Mouse (Mus musculus) spleen, adult 18-20 months (tissue): Measurements from ENCODE around the gene Mrm1.
"Not testable (repeated sequence)": the region's sequence is repeated elsewhere in the genome, so short reads cannot be mapped to it uniquely, and the experiment has no call there.

Experiments used
- DNase-seq, 2 experiments: peaks; one replicate each; pipeline ENCODE4 v3.0.0; 2022; ENCODE audit warnings: mixed read lengths in 2 of 2

Mrm1 gene

GRCm38 (mm10) chr11:84818961-84819692 is at the start of gene Mrm1:
Gene Mrm1, minus strand, starts transcription at chr11:84819515.
- DNase-seq: peak; percentile 92 to 95

DNA sequence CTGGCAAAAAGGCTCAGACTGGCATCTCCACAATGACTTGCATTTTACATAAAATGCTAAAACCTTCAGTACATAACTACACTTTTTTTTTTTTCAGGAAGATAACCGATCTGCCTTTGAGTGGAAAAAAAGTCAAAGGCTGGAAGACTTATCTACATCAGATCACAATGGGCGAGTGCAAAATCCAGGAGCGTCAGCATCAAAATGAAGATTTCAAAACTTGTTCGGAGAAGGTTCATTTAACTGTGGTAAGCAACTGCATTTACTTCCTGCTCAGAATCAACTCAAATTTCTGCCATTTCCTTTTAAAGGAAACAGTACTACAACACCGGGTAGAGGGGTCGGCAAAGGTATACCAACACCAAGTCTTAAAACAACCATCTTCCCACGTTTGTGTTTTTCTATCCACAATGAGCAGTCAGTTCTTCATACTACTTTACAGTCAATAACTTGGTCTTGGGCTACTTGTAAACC is 49.5 kb upstream of the Mrm1 start:
- DNase-seq: no peak

GRCm38 (mm10) chr11:84867586-84867985 is 48.3 kb upstream of the Mrm1 start:
- DNase-seq: no peak

- DNase-seq: no peak
These were observed 46.0 kb upstream of the Mrm1 start for GRCm38 (mm10) chr11:84865268-84865667.

DNA sequence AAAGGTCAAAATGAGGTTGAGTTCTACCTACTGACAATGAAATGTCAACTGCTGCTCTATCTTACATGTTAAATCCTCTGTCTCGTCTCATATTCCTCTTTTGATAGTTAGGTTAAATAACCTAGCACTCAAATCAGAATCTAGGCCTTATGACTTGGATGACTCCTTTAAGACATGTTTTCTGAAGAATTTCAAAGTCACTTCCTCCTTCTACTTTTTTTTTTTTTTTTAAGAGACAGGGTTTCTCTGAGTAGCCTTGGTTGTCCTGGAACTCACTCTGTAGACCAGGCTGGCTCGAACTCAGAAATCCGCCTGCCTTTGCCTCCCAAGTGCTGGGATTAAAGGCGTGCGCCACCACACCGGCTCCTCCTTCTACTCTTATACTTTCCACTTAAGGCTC is 36.0 kb upstream of the Mrm1 start:
- no peak for DNase-seq

- no peak for DNase-seq
These were observed 28.3 kb upstream of the Mrm1 start for GRCm38 (mm10) chr11:84847475-84848090.

DNA sequence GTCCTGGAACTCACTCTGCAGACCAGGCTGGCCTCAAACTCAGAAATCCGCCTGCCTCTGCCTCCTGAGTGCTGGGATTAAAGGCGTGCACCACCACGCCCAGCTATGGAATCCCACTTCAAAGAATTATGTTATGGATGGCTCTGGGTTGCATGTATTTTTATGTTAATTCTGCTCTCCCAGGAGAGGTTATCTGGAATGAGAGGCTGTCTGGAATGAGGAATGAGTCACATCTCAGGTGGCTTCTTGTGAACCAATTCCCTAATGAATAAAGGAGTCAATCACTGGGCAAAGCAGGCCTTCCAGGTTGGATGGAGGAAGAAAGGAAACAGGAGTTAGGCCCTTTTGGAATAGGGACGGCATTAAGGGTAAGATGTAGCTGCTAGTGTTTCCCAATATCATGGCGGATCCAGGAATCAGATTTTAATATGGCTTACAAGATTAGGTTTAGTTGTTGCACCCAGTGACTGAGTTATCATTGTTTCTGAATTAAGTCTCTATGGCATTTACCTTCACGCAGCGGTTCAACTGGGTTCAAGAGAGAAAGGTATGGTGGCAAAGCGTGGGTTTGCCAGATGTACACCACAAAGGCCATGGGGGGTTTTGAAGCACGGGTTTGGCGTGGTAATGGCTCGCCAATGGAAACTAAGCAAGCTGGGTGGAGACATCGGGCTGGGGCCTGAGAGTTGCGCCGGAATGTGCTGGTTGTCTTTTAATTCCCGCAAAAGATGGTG is 27.6 kb upstream of the Mrm1 start:
- no peak for DNase-seq

DNA sequence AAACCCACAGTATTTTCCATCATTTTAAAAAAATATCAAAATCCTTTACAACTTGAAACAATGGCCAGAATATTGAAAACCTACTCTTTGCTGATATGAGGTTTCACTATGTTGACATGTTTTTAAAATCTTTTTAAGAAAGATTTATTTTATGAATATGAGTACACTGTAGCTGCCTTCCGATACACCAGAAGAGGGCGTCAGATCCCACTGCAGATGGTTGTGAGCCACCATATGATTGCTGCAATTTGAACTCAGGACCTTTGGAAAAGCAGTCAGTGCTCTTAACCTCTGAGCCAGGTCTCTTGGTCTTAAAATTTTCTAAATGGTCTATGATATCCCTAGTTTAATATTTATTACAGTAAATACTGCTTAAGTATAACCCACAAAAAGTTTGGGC is 20.0 kb upstream of the Mrm1 start:
- DNase-seq: no peak

DNA sequence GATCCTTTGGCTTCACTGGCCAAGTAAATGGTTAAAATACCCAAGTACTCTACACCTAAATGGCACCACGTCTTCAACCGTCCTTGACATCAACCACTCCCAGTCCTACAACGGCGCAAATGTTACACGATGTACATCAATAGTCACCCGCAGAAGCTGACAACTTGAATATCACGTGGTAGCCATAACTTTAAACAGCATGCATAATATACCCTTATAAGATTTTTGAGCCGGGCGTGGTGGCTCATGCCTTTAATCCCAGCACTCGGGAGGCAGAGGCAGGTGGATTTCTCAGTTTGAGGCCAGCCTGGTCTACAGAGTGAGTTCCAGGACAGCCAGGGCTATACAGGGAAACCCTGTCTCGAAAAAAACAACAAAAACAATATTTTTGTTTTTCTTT is 10.2 kb upstream of the Mrm1 start:
- not testable (repeated sequence) for DNase-seq

- DNase-seq: peak; percentile 91 to 92
These were observed 9.4 kb upstream of the Mrm1 start, which contains the start of gene Dhrs11 for GRCm38 (mm10) chr11:84828516-84829399. Gene Dhrs11, minus strand, starts transcription at chr11:84828994.

DNA sequence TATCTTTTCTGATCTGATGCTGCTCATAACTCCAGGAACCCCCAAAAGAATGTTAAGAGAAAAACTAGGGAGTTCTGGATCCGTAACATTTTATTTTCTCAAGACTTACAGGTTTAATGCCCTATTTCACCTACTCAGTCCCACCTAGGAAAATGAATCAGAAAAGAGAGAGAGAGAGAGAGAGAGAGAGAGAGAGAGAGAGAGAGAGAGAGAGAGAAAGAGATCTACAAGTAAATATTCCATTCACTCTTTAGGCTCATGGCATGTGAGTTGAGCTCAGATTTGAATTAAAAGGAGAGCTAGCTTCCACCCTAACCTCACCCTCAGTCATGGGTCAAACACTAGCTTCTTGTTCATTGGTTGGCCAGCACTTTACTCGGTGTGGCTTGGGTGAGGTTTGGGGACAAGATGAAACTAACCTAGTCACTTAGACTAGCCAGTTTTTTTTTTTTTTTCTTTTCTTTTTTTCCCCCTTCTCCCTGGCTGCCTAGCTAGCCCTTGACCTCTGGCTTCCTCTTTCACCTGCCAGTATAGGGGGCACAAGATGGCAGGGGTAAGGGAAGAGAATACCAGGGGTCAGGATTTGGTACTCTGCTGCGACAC is 8.7 kb upstream of the Mrm1 start:
- no peak for DNase-seq

- no peak for DNase-seq
These were observed 8.2 kb upstream of the Mrm1 start for GRCm38 (mm10) chr11:84827492-84827891.

DNA sequence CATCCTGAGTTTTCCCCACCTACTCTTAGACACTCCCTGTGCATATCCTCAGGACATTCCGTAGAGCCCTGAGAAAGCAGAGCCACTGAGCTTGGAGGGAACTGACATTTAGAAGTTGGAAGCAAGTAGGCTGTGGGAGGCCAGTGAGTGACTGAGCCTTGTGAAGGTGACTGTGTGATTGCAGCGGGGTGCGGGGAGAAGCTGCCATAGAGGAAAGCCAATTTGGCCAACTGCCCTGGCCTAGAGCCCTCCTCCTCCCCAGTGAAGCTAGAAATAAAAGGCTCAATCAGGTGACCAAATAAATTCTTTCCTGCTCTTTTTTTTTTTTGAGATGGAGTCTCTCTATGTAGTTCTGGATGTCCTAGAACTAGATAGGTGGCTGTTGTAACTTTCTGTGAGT is 6.9 kb upstream of the Mrm1 start:
- DNase-seq: no peak

DNA sequence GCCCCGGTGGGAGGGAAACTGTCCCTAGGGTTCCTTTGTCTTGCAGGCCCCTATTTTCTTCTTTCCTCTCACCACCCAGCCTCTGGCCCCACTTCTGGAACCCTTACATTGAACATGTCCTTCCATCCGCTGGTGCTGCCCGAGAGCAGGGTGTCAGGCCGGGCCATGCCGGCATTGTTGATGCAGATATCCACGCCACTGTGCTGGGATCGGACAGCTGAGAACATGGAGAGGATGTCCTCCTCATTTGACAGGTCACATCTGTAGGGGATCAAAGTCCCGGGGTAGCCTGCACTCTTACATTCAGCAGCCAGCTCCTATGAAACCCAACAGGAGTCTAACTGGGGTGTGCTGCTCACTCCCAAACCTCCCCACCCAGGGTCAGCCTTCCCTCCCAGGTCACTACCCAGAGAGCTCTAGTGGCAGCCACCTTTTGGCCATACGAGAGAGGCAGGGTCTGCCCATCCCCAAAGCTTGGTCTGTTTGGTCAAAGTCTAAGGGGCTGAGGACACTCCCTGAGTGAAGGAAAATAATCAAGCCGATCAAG is 6.0 kb upstream of the Mrm1 start:
- no peak for DNase-seq

- no peak for DNase-seq
These were observed 4.2 kb upstream of the Mrm1 start for GRCm38 (mm10) chr11:84823484-84823897.

- DNase-seq: no peak
These were observed 3.2 kb upstream of the Mrm1 start for GRCm38 (mm10) chr11:84822487-84822886.

DNA sequence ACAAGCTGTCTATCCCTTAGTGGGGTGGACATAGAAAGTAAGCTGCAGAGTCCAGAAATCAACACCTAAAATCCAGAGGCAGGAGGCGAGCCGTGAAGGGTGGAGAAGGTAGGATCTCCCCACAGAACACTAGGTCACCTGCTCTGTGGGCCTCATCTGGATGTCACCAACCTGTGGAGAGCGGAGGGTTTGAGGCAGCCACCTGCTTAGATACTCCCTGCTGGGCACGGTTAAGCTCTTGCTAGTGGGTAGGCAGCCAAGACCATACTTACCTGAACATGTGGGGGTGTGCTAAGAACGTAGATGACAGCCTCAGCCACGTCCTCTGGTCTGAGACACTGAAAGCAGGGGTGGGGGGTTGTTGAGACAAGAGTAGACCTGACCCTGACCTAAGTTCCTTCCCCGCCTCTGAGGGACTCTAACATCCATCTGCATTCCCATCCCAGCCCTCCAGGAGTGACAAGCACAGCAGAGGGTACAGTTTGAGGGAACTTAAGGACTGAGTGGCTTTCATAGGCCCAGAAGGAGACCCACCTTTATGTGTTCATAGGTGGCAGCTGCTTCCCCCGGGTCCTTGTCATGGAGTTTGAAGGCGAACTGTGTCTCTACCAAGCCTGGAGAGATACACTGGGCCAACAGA is 1.9 kb upstream of the Mrm1 start:
- DNase-seq: no peak

DNA sequence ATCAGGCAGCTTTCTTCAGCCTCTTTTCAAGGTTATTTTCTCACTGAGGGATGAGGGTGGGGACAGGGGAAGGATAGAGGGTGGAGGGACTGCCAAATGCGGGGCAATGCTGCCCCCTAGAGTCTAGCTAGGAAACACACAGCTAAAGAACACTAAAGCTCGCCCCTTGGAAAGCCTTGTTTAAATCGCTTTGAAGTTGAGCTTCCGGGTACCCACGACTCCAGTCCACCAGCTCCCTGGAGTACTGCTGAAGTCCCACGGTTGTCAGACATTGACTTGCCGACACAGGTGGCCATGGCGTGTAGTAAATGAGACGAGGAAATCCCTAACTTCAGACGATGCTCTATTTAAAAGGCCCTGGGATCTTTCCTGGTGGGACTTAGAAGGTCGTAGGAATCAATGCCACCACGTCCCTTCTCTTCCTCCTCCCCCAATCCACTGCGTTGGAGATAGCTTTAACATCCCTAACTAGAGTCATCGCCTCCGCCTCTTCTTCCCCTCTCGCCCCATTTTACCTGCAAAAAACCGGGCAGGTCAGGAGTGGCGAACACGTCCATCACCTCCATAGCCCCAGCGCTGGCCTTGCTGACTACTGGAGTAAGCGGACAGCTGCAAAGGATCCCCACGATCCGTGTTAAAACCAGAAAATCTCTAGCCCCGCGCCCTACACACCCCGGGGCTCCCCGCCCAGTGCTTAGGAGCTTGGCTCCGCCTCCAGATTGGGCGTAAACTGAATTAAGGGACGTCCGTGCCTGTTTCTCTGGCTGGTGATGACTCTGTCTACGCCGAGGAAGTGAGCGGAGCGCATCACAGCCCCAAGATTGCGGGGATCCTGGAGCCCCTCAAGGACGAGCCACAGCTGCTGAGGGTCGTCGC is 992 bp downstream of the Mrm1 start:
- peak; percentile 70 to 80 for DNase-seq

- no peak for DNase-seq
These were observed 2.0 kb downstream of the Mrm1 start for GRCm38 (mm10) chr11:84817362-84817761.
